Mouse (Mus musculus) olfactory bulb, adult 2 months (tissue): ENCODE data around the gene Glrx5.

Source experiments
- CTCF ChIP-seq: fragments of 200-500 bp; IDR thresholded peaks from 2 replicates; pipeline ENCODE4 v1.5.1; 2012; ENCODE audit warnings: low read depth, mild to moderate bottlenecking, low read length, moderate library complexity; ENCODE audit not compliant: insufficient read depth
- POLR2A ChIP-seq: fragments of 200-500 bp; IDR thresholded peaks from 2 replicates; pipeline ENCODE4 v1.6.1; 2012; ENCODE audit warnings: mild to moderate bottlenecking, low read depth, low read length, moderate library complexity; ENCODE audit not compliant: insufficient read depth

- TF ChIP-seq POLR2A, result no peak
- TF ChIP-seq CTCF, result no peak
Observed at GRCm38 (mm10) chr12:104998541-104998940, 33.9 kb upstream of the Glrx5 start.
